Mouse (Mus musculus) ES-E14 (cell line): Measurements from ENCODE around the gene Mex3a. TPM values are rescaled to one million over a fixed set of nuclear protein-coding genes. Genes with fewer than 3 reads are reported as not detected.
A peak's percentile ranks its signal among the peaks of the same experiment; 100 is the strongest.

Source experiments
- DNase-seq: peaks from one replicate; pipeline ENCODE4 v3.0.0-alpha.2; 2013; ENCODE audit warnings: low read depth, low spot score
- H3K27ac ChIP-seq: 2 replicates; pipeline ENCODE4 v1.5.1; 2012; ENCODE audit warnings: low read depth, mild to moderate bottlenecking, low read length, moderate library complexity, mixed read lengths; ENCODE audit not compliant: poor library complexity, insufficient read depth, severe bottlenecking
- H3K36me3 ChIP-seq: 2 replicates; pipeline ENCODE4 v1.6.1; 2012; ENCODE audit warnings: mild to moderate bottlenecking, low read length, moderate library complexity, mixed read lengths; ENCODE audit not compliant: control insufficient read depth, poor library complexity, insufficient read depth, severe bottlenecking
- H3K4me1 ChIP-seq, 2 experiments: fragments of 150-350 bp in 1 of 2; sonication (generic) in 1 of 2; 2 replicates each; pipeline ENCODE4 v1.6.1; 2012; ENCODE audit warnings: low read length in 2 of 2, mild to moderate bottlenecking in 1 of 2, mixed read lengths in 1 of 2; ENCODE audit not compliant: control insufficient read depth in 2 of 2, insufficient read depth in 2 of 2, poor library complexity in 1 of 2
- H3K4me3 ChIP-seq, 2 experiments: fragments of 150-350 bp in 1 of 2; sonication (generic) in 1 of 2; 2 replicates each; pipeline ENCODE4 v1.5.1; 2012; ENCODE audit warnings: low read length in 2 of 2, low read depth in 1 of 2, mild to moderate bottlenecking in 1 of 2, mixed read lengths in 1 of 2; ENCODE audit not compliant: insufficient read depth in 1 of 2, poor library complexity in 1 of 2, severe bottlenecking in 1 of 2
- H3K9ac ChIP-seq: 2 replicates; pipeline ENCODE4 v1.6.1; 2012; ENCODE audit warnings: low read depth, mild to moderate bottlenecking, low read length, mixed read lengths; ENCODE audit not compliant: poor library complexity, insufficient read depth, severe bottlenecking
- H3K9me3 ChIP-seq: fragments of 150-350 bp; sonication (generic); 2 replicates; pipeline ENCODE4 v1.6.1; 2012; ENCODE audit warnings: low read depth, mild to moderate bottlenecking, low read length; ENCODE audit not compliant: control insufficient read depth, insufficient read depth
- CHD2 ChIP-seq: IDR thresholded peaks from 2 replicates; pipeline ENCODE4 v1.6.1; 2014; ENCODE audit warnings: mild to moderate bottlenecking, low read depth, low read length, inconsistent platforms
- HCFC1 ChIP-seq: IDR thresholded peaks from 2 replicates; pipeline ENCODE4 v1.6.1; 2012; ENCODE audit warnings: low read length, inconsistent platforms, borderline replicate concordance; ENCODE audit not compliant: insufficient read depth
- MAFK ChIP-seq: IDR thresholded peaks from 2 replicates; pipeline ENCODE4 v1.6.1; 2014; ENCODE audit warnings: mild to moderate bottlenecking, low read depth, low read length, inconsistent platforms; ENCODE audit not compliant: insufficient read depth
- ZC3H11A ChIP-seq: IDR thresholded peaks from 2 replicates; pipeline ENCODE4 v1.6.1; 2012; ENCODE audit warnings: low read depth, mild to moderate bottlenecking, inconsistent platforms, low read length, borderline replicate concordance
- ZNF384 ChIP-seq: IDR thresholded peaks from 2 replicates; pipeline ENCODE4 v1.6.1; 2012; ENCODE audit warnings: low read depth, low read length, inconsistent platforms
- in situ Hi-C, 2 experiments: fragments of 600-800 bp; cut with MboI; formaldehyde crosslinking; loops; one replicate each; pipeline ENCODE4 v1.15.1; 2025; ENCODE audit warnings: low sequenced_read_pairs in 2 of 2, inconsistent platforms in 1 of 2; ENCODE audit not compliant: unreplicated experiment in 2 of 2
- total RNA-seq: library from RNA; depleted of rRNA; stranded (reverse); fragments of 300-350 nt; gene quantifications from 2 replicates; pipeline ENCODE4 v1.2.3, GENCODE M21; 2012

Gene Mex3a
- total RNA-seq, 1 experiment: 24.9 TPM

- in situ Hi-C loops: no loop called here
- peak; percentile 75 for DNase-seq
- TF ChIP-seq ZNF384: no peak
- TF ChIP-seq HCFC1: peak; percentile 42; the same call in 1 of the 2 replicates
- TF ChIP-seq ZC3H11A: no peak
- no peak for TF ChIP-seq CHD2
- no peak for TF ChIP-seq MAFK
- H3K4me3 ChIP-seq: peak within 1 kb of the TSS; percentile 83 to 96
- H3K27ac ChIP-seq: peak within 1 kb of the TSS; percentile 99
- H3K9ac ChIP-seq: peak within 1 kb of the TSS; percentile 99
- H3K4me1 ChIP-seq: peaks cover 0 to 23% of the 10 kb centered on the region in 2 experiments; a peak in 3 of 4 replicates
- H3K9me3 ChIP-seq: no peaks in the 10 kb centered on the region
- peaks cover 30% of the 10 kb centered on the region for H3K36me3 ChIP-seq
Measured at GRCm38 (mm10) chr3:88553525-88553879, 21.3 kb downstream of the Mex3a start, which contains the start of gene Ubqln4. Gene Ubqln4, plus strand, starts transcription at chr3:88553758.

DNA sequence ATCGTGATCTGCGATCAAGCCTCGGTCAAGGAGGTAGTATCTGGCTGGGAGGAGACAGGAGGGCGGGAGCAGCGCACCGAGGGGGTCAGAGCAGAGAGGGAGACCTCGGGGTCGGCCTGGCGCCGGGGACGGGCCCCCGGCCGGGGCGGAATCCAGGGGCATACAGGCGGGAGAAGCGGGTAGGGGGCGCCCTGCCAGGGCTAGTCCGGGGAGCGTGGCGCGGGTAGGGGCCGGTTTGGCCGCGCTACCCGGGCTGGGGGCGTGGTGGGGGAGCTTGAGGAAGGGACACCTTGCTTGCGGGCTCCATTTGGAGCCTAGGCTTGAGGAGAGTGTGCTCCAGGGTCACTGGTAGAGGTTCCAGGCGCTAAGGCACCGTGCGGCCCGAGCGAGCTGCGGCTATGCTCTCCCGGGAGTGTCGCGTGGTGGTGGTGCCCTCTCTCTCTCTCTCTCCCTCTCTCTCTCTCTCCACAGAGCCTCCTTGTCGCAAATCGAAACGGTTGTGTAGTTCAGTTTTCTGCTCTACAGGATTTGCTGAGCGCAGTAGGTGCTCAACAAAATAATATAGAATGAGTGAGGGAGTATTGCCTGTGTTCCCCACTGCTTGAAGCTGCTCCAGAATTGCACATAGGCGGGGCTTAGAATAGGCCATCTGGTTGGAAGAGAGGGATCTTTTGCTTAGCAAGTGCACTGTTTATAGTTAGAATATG, 21.8 kb downstream of the Mex3a start:
- peaks cover 29% of the 10 kb centered on the region for H3K36me3 ChIP-seq
- H3K9me3 ChIP-seq: no peaks in the 10 kb centered on the region
- peak overlapping the region; percentile 83 to 96 for H3K4me3 ChIP-seq
- in situ Hi-C loops: no loop called here
- peak overlapping the region; percentile 99 for H3K9ac ChIP-seq
- DNase-seq: no peak
- no peak for TF ChIP-seq MAFK
- TF ChIP-seq HCFC1: no peak
- TF ChIP-seq ZNF384: no peak
- no peak for TF ChIP-seq ZC3H11A
- TF ChIP-seq CHD2: no peak
- H3K4me1 ChIP-seq: peaks cover 0 to 19% of the 10 kb centered on the region in 2 experiments; a peak in 3 of 4 replicates
- H3K27ac ChIP-seq: peak overlapping the region; percentile 88

GRCm38 (mm10) chr3:88555069-88555605, 22.9 kb downstream of the Mex3a start:
- peaks cover 0 to 16% of the 10 kb centered on the region in 2 experiments; a peak in 3 of 4 replicates for H3K4me1 ChIP-seq
- peaks cover 38% of the 10 kb centered on the region for H3K36me3 ChIP-seq
- no peak for DNase-seq
- H3K9ac ChIP-seq: peak overlapping the region; percentile 37; the same call in 1 of the 2 replicates
- no peak overlapping the region for H3K27ac ChIP-seq
- no peaks in the 10 kb centered on the region for H3K9me3 ChIP-seq
- TF ChIP-seq MAFK (no peak), ZNF384 (no peak), HCFC1 (no peak), ZC3H11A (no peak), CHD2 (no peak)
- in situ Hi-C loops: no loop called here
- H3K4me3 ChIP-seq: peak overlapping the region in 1 of 2 experiments; percentile 83; a peak in 3 of 4 replicates

- in situ Hi-C loops: no loop called here
Measured at GRCm38 (mm10) chr3:88555731-88556130, 23.5 kb downstream of the Mex3a start.

More at GRCm38 (mm10) chr3:88555731-88556130, 23.5 kb downstream of the Mex3a start:
- H3K9ac ChIP-seq: peak overlapping the region; percentile 22; the same call in 1 of the 2 replicates
- no peak overlapping the region for H3K27ac ChIP-seq
- TF ChIP-seq HCFC1: no peak
- no peak for TF ChIP-seq MAFK
- no peak for TF ChIP-seq ZC3H11A
- no peak for TF ChIP-seq ZNF384
- TF ChIP-seq CHD2: no peak
- no peak overlapping the region for H3K4me3 ChIP-seq
- H3K36me3 ChIP-seq: peaks cover 42% of the 10 kb centered on the region
- H3K4me1 ChIP-seq: peaks cover 0 to 14% of the 10 kb centered on the region in 2 experiments; a peak in 2 of 4 replicates
- H3K9me3 ChIP-seq: no peaks in the 10 kb centered on the region
- no peak for DNase-seq
